Mouse (Mus musculus) spleen, adult 2 months (tissue): ENCODE data around the gene Gm37240. TPM values are rescaled to one million over a fixed set of nuclear protein-coding genes. Genes with fewer than 3 reads are reported as not detected.

Source experiments
- DNase-seq, 2 experiments: peaks; one replicate each; pipeline versions ENCODE4 v3.0.0 to v3.0.0-alpha.2; 2012 to 2021; ENCODE audit warnings: low spot score in 2 of 2, low read depth in 1 of 2
- H3K27ac ChIP-seq: fragments of 200-500 bp; 2 replicates; pipeline ENCODE4 v1.5.1; 2012; ENCODE audit warnings: low read length, inconsistent platforms; ENCODE audit not compliant: insufficient read depth
- H3K27me3 ChIP-seq: fragments of 200-500 bp; 2 replicates; pipeline ENCODE4 v1.6.1; 2012; ENCODE audit warnings: mild to moderate bottlenecking, moderate library complexity, low read length, inconsistent platforms; ENCODE audit not compliant: control insufficient read depth, insufficient read depth
- H3K36me3 ChIP-seq: fragments of 200-500 bp; 2 replicates; pipeline ENCODE4 v1.6.1; 2012; ENCODE audit warnings: mild to moderate bottlenecking, low read length, inconsistent platforms; ENCODE audit not compliant: control insufficient read depth, insufficient read depth
- H3K4me1 ChIP-seq: fragments of 200-500 bp; 2 replicates; pipeline ENCODE4 v1.6.1; 2011; ENCODE audit warnings: inconsistent platforms; ENCODE audit not compliant: control insufficient read depth, insufficient read depth, insufficient read length
- H3K4me3 ChIP-seq: fragments of 200-500 bp; 2 replicates; pipeline ENCODE4 v1.5.1; 2011; ENCODE audit warnings: mild to moderate bottlenecking, inconsistent platforms; ENCODE audit not compliant: insufficient read depth, insufficient read length; ENCODE audit errors: extremely low read depth
- CTCF ChIP-seq: fragments of 200-500 bp; IDR thresholded peaks from 2 replicates; pipeline ENCODE4 v1.5.1; 2011; ENCODE audit warnings: mild to moderate bottlenecking, inconsistent platforms; ENCODE audit not compliant: insufficient read depth, insufficient read length, insufficient replicate concordance; ENCODE audit errors: extremely low read depth
- POLR2A ChIP-seq: fragments of 200-500 bp; IDR thresholded peaks from 2 replicates; pipeline ENCODE4 v1.6.1; 2011; ENCODE audit warnings: low read depth, low read length, inconsistent platforms
- WGBS: fragments of 180-500 bp; shearing (Covaris S2); methylation state at CpG from one replicate; pipeline ENCODE4 v1.1.7; 2018; 5-methylcytosine and 5-hydroxymethylcytosine counted together
- polyA plus RNA-seq: library from polyadenylated mRNA; depleted of rRNA; stranded (reverse); fragments of >200 nt; gene quantifications from 2 replicates; pipeline ENCODE4 v1.2.3, GENCODE M21; 2012

Gm37240 gene
- polyA plus RNA-seq, 1 experiment = 1.1 TPM

GRCm38 (mm10) chr3:85710695-85711094 is 176.6 kb downstream of the Gm37240 start:
- TF ChIP-seq POLR2A (no peak), CTCF (no peak)
- 64% methylated on average over 8 of the region's 8 CpGs for WGBS
- Histone ChIP-seq H3K4me1 (no peaks in the 10 kb centered on the region), H3K27me3 (no peaks in the 10 kb centered on the region), H3K36me3 (no peaks in the 10 kb centered on the region), H3K27ac (no peak overlapping the region), H3K4me3 (no peak overlapping the region)
- DNase-seq = no peak

GRCm38 (mm10) chr3:85707421-85707820 is 179.9 kb downstream of the Gm37240 start:
- H3K4me1 ChIP-seq = no peaks in the 10 kb centered on the region
- no peak overlapping the region for H3K27ac ChIP-seq
- DNase-seq = peak in 1 of 2 experiments; percentile 12
- H3K27me3 ChIP-seq = no peaks in the 10 kb centered on the region
- no peak overlapping the region for H3K4me3 ChIP-seq
- H3K36me3 ChIP-seq = no peaks in the 10 kb centered on the region
- TF ChIP-seq POLR2A = no peak
- TF ChIP-seq CTCF = peak; percentile 30; the same call in 1 of the 2 replicates
- WGBS = 38% methylated on average over 7 of the region's 7 CpGs

GRCm38 (mm10) chr3:85703141-85703882 is 184.0 kb downstream of the Gm37240 start:
- DNase-seq = no peak
- no peaks in the 10 kb centered on the region for H3K27me3 ChIP-seq
- H3K36me3 ChIP-seq = no peaks in the 10 kb centered on the region
- H3K4me1 ChIP-seq = no peaks in the 10 kb centered on the region
- WGBS = 58% methylated on average over 6 of the region's 6 CpGs
- no peak overlapping the region for H3K4me3 ChIP-seq
- no peak overlapping the region for H3K27ac ChIP-seq
- TF ChIP-seq POLR2A = no peak
- no peak for TF ChIP-seq CTCF

- Histone ChIP-seq H3K27ac (no peak overlapping the region), H3K36me3 (no peaks in the 10 kb centered on the region), H3K27me3 (no peaks in the 10 kb centered on the region), H3K4me1 (no peaks in the 10 kb centered on the region), H3K4me3 (no peak overlapping the region)
- WGBS = 65% methylated on average over 4 of the region's 4 CpGs
- TF ChIP-seq CTCF = no peak
- no peak for TF ChIP-seq POLR2A
- DNase-seq = no peak
These were observed 188.8 kb downstream of the Gm37240 start for GRCm38 (mm10) chr3:85698496-85698895.

GRCm38 (mm10) chr3:85695056-85695455 is 192.3 kb downstream of the Gm37240 start:
- H3K36me3 ChIP-seq = no peaks in the 10 kb centered on the region
- no peaks in the 10 kb centered on the region for H3K4me1 ChIP-seq
- H3K27me3 ChIP-seq = no peaks in the 10 kb centered on the region
- H3K27ac ChIP-seq = no peak overlapping the region
- no peak for DNase-seq
- 92% methylated on average over 3 of the region's 3 CpGs for WGBS
- TF ChIP-seq POLR2A (no peak), CTCF (no peak)
- no peak overlapping the region for H3K4me3 ChIP-seq

GRCm38 (mm10) chr3:85693013-85693412 is 194.3 kb downstream of the Gm37240 start:
- Histone ChIP-seq H3K4me1 (no peaks in the 10 kb centered on the region), H3K36me3 (no peaks in the 10 kb centered on the region), H3K27ac (no peak overlapping the region), H3K4me3 (no peak overlapping the region), H3K27me3 (no peaks in the 10 kb centered on the region)
- 2% methylated on average over 3 of the region's 3 CpGs for WGBS
- no peak for DNase-seq
- TF ChIP-seq POLR2A (no peak), CTCF (no peak)

GRCm38 (mm10) chr3:85691134-85691533 is 196.2 kb downstream of the Gm37240 start:
- TF ChIP-seq CTCF = no peak
- TF ChIP-seq POLR2A = no peak
- H3K27me3 ChIP-seq = no peaks in the 10 kb centered on the region
- 71% methylated on average over 4 of the region's 4 CpGs for WGBS
- H3K36me3 ChIP-seq = no peaks in the 10 kb centered on the region
- DNase-seq = no peak
- no peak overlapping the region for H3K27ac ChIP-seq
- H3K4me3 ChIP-seq = no peak overlapping the region
- H3K4me1 ChIP-seq = no peaks in the 10 kb centered on the region
